Mouse (Mus musculus): ENCODE data around the gene Kremen1.

- no peak for TF ChIP-seq CTCF (IDR thresholded peaks at IDR 0.05; ENCODE audit: borderline replicate concordance, control insufficient read depth, extremely low read depth, insufficient read depth, low read length, poor library complexity)
- no peak for TF ChIP-seq POLR2A (IDR thresholded peaks at IDR 0.05; ENCODE audit: control insufficient read depth, extremely low read depth, insufficient read depth, low read length, poor library complexity)
Measured at GRCm38 (mm10) chr11:5239706-5240690, 21.4 kb downstream of the Kremen1 start.
